Mouse (Mus musculus): ENCODE data around the gene Senp3.
"Not testable (repeated sequence)": the region's sequence is repeated elsewhere in the genome, so short reads cannot be mapped to it uniquely, and the experiment has no call there.

Gene Senp3

DNA sequence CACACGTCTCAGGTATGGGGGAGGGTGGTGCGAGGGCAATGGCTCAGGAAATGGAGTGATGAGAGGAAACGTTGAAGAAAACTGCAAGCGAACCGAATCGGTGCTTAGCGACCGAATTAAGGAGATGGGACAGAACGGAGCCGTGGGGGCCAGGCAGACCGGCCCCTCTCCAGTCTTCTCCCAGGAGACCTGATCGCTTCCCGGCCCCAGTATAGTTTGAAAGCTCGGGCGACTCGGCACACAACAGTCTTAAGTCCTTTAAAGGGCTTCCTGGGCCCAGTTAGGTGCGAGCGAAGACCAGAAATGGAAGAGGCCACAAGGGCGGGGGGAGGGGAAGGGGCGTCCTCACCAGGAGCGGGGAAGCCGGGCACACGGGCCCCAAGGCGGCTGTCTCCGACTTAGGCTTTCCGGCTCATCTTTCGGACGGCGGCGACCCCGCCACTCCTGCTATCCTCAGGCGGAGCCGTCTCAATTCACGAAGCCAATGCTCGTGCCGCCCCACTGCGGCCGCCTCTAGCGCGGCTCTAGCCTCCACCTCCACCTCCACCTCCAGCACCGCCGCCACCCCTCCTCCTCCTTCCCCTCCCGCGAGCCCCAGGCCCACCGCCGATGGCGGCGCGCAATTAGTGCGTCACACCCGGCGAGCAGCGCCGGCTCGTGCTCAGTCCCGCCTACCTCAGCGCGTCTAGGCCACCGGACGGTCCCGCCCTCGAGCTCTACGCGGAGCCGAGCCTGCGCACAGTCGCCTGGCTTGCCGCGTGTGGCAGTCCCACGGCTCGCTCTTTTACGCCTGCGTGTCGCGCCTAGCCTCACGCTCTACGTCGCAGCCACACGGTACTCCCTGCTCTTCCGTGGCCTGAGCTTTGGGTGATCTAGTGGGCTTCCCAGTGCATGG, at the start of gene Senp3:
TSS of gene Senp3 (minus strand) at position 771 of the 895 bp plus-strand sequence.
- peak; percentile 98 for DNase-seq (ENCODE audit: low spot score)

DNA sequence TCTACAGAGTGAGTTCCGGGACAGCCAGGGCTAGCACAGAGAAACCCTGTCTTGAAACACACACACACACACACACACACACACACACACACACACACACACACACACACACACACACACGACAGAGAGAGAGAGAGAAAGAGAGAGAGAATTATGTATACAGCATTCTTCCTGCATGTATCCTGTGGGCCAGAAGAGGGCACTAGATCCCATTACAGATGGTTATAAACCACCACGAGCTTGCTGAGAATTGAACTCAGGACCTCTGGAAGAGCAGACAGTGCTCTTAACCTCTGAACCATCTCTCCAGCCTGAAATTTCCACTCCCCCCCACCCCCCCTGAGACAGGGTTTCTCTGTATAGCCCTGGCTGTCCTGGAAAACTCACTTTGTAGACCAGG, 49.5 kb upstream of the Senp3 start:
- DNase-seq (ENCODE audit: low spot score): not testable (repeated sequence)

DNA sequence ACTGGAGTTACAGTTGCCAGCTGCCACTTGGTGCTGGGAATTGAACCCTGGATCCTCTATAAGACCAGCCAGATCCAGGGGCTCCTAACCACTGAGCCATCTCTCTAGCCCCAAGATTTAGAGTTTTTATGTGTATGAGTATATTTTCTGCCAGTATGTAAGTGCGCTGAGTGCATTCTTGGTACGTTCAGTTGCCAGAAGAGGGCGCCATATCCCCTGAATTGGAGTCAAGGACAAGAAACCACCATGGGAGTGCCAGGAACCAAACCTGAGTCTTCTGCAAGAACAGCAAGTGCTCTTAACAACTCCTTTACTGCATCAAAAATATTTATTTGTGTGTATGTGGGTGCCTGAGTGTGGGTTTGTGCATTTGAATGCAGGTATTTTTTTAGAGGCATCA, 47.2 kb upstream of the Senp3 start:
- DNase-seq (ENCODE audit: low spot score): peak; percentile 73

DNA sequence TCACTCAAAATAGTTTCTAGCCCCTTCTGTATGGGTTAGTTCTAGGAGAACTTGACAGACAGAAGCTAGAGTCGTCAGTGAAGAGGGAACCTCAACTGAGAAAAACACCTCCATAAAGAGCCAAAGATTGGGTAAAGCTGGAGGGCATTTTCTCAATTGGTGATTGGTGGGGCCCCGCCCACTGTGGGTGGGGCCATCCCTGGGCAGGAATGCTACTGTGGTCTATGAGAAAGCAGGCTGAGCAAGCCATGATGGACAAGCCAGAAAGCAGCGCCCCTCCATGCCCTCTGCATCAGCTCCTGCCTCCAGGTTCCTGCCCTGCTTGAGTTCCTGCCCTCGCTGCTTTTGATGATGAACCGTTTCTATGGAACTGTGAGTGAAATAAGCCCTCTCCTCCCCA, 44.1 kb upstream of the Senp3 start:
- no peak for DNase-seq (ENCODE audit: low spot score)

DNA sequence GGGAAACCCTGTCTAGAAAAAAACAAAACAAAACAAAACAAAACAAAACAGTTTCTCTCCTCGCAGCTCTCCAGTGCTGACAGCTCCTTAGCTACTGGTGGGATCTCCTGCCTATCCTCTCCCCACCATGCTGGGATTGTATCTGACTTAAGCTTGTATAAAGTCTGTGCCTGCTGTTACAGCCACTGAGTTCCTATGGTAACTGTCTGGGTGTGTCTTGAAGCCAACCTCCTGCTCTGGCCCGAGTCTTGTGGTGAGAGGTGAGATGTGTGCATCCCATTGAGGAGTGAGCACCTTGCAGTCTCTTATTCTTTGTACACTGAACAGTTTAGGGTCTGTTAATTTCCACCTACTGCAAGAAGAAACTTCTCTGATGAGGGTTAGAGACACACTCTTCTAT, 41.2 kb upstream of the Senp3 start:
- no peak for DNase-seq (ENCODE audit: low spot score)

DNA sequence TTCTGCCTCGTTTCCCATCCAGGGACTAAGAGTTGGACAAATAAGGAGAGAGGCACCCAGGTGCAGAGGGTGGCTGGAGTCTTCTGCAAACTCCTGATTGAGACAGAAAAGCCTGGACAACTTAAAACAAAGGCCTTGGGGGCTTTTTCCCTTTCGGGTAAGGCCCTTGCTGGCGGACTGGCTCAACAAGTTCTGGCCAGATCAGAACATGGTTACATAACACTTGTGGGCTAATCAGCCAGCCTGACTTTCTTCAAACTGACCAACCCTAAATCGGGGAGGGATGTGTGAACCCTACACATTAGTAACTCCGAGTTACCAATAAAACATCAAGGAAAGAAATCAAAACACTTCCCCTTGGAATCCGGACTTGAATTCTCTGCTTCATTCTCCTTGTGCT, 39.0 kb upstream of the Senp3 start:
- DNase-seq (ENCODE audit: low spot score): no peak

DNA sequence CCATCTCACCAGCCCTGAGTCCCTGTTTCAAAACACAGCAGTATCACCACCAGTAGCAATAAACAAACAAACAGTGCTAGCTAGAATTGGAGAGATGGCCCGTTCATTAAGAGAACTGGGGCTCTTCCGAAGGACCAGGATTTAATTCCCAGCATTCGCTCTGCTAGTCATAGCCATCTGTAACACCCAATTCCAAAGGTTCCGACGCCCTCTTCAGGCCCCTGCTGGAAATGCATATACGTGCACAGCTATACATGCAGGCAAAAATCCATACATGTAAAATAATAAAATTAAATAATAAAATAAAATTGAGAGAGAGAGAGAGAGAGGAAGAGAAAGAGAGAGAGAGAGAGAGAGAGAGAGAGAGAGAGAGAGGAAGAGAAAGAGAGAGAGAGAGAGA, 37.5 kb upstream of the Senp3 start:
- DNase-seq (ENCODE audit: low spot score): no peak

DNA sequence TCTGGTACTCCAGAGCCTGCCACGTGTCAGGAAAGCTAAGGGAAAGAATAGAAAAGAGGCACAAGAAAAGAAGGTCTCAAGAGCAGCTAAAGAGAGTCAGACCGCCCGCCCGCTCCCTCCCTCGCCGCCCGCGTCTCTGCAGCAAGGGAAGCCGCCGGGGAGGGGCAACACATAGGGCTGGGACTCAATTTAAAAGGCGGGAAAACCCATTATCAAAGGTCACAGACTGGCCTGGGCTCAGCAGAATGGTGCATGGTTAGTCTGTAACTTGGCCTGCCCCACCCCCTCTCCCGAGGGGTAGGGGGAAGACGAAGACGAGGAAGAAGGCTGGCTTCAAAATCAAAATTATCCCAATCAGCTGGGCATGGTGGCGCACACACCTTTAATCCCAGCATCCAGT, 36.8 kb upstream of the Senp3 start:
- no peak for DNase-seq (ENCODE audit: low spot score)

DNA sequence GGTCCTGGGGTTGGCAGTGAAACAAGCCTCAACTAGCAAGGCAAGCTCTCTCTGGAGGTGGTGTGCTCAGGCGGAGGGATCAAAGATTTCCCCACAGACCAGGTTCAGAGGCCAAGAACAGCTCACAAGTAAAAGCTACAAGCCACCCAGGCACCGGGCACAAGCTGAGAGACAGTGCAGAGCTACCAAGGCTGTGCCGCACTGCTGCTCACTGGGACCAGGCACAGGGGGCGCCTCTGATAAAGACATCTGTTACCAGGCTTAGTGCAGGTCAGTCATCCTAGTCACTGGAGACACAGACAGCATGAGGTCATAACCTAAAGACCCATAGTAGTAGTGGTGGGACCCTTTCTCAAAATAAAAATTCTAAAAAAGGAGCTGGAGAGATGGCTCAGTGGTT, 35.1 kb upstream of the Senp3 start:
- no peak for DNase-seq (ENCODE audit: low spot score)

DNA sequence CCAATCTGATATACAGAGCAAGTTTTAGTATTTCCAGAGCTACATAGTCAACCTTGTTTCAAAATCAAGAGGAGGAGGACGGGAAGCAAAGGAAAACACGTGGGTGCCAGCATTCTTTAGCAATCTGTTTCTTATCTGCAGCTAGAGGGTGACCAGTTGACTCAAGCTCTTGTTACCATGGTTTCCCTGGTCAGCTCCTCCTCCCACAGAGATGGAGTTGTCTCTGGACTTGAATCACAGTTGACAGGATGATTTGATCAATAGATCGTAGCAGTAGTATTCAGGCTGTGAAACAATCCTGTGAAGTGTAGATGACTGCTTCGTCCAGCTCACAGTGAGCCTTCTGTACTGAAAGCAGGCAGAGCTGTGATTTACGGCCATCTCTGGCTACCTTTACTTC, 34.0 kb upstream of the Senp3 start:
- no peak for DNase-seq (ENCODE audit: low spot score)

DNA sequence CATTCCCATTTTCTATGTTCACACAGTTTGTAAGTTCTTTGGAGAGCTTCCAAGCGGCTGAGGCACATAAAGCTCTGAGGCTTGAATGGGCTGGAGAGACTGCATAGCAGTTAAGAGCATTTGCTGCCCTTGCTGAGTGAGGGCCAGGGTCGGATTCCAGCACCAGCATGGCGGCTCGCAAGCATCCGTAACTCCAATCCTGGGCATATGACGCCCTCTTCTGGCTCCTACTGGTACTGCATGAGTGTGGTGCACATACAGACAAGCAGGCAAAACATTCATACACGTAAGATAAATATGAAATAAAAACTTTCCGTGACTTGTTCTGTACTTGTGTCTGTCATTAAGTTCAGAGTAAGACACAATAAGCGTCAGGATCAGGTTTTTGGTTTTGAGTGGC, 33.6 kb upstream of the Senp3 start:
- DNase-seq (ENCODE audit: low spot score): peak; percentile 85

DNA sequence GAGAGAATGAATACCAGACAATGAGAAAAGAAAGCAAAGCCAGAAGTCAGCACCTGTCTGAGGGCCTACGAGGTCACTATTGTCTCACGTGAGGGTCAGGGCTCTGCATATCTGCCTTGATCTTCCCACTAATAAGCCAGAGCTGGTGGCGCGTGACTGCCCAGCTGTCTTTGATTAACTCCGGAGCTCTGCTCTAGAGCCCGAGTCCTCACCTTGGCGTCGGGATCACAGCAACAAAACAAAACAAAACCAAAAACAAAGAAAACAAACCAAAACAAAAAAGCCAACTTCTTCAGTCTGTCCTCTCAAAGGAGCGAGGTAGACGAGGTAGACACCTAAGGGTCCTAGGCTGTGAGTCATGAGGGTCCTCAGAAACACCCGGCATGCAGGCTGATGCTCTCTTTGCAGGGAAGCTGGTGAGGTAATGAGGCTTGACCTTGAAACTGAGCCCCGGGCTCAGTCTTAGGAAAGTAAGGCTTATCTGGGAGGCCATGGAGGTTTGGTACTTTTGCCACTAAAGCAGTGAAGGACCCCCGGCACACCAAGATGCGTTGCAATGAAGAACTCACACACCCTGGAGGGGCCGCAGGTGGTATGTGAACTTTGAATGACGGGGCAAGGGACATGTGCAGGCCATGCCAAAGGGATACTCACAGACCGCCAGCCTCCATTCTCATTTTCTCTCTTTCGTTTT, 32.9 kb upstream of the Senp3 start:
- no peak for DNase-seq (ENCODE audit: low spot score)

DNA sequence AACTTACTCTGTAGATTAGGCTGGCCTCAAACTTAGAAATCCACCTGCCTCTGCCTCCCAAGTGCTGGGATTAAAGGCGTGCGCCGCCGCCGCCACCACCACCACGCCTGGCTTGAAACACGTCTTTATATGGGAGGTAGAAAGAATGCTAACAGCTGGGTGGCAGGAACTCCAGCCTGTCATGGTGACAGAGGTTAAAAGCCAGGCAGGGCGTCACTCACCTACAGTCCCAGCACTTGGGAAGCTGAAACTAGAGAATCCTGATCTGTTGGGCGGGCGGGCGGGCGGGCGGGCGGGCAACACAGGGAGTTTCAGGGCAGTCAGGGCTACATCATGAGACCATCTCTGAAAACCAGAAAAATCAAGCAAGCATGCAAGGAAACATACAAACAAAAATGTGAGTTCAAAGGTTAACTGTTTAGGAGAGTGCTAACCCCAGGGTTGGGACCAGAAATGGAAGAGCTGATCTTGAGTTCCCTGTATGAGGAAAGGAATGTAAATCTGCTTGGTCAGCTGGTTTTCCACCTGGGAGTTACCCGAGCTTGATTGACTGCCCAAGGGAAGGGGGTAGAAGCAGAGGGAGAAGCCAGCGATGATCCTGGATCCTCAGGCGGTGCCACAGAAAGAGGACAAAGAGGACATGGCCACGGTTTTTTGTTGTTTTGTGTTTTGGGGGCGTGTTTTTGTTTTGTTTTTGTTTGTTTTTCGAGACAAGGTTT, 31.2 kb upstream of the Senp3 start:
- no peak for DNase-seq (ENCODE audit: low spot score)

DNA sequence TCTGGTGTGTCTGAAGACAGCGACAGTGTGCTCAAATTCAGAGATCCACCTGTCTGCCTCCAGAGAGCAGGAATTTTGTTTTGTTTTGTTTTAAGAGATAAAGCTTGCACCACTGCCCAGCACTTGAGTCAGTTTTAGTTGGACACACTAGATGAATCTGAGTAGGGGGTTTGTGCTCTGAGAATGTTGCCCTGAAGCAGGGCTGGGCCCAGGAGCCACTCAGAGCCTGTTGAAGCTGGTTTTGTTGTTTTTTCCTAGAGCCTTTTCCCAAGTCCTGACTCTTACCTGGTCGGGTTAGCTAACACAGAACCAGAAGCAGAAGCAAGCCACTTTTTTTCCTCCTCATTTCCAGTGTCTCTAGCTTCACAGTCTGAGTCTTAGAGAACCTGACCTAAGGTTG, 29.2 kb upstream of the Senp3 start:
- DNase-seq (ENCODE audit: low spot score): no peak

DNA sequence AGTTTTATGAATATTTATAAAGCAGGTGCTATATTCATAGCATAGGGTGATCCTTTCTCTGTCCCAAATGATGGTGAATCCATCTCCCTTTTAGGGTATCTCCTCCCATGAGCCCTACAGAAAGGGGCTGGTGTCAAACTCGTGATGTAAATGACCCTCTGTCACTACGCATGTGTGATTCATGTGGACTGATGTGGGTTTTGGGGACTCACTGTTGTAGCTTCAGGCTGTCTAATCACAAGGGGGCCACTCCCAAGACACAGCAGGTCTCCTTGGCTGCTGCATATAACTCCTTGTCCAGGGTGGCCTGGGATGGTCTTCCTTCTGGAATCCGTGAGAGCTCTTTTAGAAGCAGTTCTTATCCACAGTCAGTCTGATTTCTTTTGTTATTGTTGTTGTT, 28.6 kb upstream of the Senp3 start:
- no peak for DNase-seq (ENCODE audit: low spot score)

DNA sequence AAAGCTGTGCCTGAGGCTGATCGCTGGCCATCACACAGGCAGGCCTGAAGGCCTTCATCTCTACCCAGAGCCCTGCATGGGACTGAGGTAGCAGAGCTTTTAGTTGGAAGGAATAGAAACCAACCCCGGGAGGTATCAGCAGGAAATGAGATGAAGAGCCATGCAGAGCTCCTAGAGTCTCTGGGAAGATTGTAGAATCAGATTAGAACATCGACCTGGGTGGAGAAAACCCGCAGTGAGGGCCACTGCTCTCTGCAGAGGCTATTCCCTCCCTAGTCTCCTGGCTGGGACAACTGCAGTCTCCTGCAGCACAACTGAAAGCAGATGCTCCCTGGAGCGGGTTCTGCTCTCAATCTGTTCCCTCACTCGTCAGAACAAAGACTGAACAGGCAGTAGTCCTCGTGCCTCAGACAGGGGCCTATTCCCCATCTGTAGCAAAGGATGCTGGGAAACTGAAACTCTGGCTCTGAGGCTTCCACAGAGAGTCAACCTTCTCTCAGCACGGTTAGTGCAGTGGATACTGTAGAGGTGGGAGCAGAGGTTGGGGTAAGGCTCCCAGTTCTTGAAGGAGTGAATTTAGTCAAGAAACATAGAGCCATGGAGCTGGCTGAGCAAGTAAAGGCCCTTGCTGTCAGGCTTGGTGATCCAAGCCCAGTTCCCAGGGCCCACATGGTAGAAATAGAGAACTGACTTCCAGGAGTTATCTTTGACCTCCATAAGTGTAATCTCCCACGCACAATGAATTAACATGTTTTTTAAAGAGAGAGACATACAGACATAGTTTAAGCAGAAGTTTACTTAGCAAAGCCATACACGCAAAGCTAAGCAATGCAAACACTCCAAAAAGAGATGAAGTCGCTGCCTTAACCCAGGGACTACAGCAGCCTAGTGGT, 27.9 kb upstream of the Senp3 start:
- no peak for DNase-seq (ENCODE audit: low spot score)

DNA sequence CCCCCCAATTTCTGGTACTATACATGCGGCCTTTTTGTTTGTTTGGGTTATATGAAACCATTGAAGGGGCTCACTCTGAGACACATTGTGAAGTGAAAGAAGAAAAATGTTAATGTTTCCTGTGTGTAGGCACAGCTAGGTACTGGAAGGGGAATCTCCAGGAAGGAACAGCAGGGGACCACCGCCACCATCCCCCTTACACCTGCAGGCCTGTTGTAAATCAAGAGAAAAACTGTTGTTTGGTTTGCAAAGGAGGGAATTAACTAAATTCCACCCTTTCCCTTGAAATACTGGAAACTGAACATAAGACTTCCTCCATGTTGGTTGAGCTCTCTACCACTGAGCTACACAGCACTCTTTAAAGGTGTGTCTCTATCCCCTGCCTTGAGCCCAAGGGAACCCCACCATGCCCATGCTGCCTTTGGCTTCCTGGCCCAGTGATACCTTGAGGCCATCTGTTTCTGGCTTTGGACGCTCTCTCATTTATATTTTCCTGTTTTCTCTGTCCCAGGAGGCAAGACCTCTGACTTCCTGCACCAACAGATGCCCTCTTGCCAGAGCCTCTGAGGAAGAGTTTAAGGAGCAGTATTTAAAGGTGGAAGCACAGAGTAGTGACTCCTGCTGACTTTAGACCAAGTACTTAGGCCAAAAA, 26.9 kb upstream of the Senp3 start:
- DNase-seq (ENCODE audit: low spot score): no peak

DNA sequence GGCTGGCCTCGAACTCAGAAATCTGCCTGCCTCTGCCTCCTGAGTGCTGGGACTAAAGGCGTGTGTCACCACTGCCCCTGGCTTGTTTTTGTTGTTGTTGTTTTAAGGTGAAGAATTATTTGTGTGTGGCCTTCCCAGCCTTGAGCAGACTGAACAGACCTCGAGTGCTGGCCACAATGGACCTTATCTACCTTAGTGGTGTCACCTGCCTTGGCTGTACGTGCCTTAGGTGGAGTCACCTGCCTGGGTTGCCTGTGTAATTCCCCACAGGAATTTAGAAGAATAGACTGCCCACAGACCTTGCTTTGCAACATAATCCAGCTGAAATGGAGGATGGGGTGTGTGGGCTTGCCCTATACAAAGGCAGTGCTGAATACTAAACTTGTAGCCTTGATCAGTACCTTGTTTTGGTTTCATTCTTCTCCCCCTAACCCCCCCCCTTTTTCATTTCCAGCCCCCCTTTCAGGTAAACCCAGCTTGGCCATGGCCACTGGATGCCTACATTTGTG, 26.0 kb upstream of the Senp3 start:
- no peak for DNase-seq (ENCODE audit: low spot score)

DNA sequence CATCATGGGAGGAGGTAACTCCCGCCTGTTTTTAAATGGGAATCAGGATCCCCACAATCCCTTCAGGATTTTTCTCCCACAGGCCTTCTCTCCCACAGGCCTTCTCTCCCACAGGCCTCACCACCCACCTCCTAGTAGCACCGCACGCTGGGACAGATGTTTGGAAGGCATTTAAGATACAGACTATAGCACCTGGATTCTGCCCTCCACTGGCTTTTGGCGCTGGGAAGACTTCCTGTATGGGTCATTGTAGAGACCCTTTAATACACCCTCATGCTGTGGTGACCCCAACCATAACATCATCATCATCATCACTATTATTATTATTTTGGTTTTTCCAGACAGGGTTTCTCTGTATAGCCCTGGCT, 25.6 kb upstream of the Senp3 start:
- no peak for DNase-seq (ENCODE audit: low spot score)

DNA sequence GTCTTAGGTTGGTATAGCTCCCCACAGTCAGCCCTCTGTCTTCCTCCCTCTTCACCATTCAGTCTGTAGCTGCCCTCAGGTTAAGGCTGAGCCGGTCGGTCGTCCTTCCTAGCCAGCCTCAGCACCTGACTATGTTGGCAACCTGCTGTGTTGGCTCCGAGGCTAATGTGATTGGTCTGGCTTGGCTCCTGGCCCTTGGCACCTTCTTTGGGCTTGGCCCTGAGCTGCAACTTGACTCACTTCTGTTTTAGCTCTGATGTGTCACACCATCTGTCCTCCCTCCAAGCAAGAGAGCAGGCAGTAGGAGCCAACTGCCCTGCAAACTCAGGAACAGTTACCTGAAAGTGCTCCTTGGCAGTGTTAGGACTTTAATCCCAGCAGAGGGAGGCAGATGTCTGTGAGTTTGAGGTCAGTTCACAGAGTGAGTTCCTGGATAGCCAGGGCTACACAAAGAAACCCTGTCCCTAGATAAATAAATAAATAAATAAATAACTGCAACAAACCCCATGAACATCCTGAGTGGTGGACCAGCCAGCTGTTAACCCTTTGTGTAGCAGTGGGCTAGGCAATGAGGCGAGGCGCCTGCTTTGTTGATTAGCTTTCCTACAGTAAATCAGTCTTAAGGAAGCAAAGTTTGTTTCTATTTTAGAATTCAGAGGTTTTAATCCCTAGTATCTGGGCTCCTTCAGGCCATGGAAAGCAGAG, 25.0 kb upstream of the Senp3 start:
- DNase-seq (ENCODE audit: low spot score): peak; percentile 76

DNA sequence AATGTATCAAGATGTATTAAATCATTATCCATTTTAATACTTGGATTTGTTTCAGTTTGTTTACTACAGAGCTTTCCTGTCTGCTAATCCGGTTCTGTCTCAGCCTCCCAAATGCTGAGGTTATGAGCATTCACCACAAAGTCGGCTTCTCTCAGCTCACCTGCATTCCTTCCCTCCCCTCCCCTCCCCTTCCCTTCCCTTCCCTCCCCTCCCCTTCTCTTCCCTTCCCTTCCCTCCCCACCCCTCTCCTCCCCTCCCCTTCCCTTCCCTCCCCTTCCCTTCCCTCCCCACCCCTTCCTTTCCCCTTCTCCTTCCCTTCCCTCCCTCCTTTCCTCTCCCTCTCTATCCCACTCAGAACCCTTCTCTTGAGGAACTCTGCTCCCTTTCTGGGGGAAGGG, 22.7 kb upstream of the Senp3 start:
- DNase-seq (ENCODE audit: low spot score): no peak
